Mouse (Mus musculus): ENCODE measurements around the gene Olfr729.

Gene Olfr729

DNA sequence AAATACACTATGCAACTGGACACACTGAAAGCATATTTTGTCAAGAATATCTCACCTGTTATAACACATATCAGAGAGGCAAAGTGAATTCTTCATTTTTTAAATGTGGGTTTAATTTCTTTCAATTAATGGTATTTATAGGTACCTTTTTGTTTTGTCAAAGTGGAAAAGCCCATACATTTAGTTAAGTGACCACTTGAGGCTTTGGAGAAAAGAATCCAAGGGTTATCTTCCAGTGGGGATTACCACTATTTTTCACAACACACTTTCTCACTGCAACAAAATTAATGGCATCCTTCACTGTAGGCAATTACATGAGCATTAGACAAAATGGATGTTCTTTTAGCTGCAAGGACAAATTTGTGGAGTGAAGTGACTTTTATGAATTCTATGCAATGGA is at the start of gene Olfr729:
TSS of gene Olfr729 (minus strand) at position 101 of the 400 bp plus-strand sequence.
- DNase-seq (ENCODE audit: low spot score in 2 of 2): no peak

DNA sequence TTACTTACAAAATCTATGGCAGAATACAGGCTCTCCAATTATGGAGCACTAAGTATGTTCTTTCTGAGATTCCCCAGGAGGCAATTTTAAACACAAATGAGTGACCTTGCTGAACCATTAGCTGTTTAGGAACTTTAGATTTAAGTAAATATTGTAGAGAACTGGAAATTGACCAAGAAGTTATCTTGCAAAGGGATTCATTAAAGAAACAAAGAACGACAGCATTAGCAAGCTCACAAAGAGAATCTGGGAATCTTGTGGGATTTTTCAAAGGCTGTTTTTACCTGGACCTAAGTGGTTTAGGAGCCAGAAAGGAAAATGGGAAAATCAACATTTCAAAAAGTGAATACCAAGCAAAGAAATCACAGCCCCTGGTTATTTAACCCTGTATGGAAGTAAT is 35.4 kb upstream of the Olfr729 start, which contains the start of gene Olfr730:
TSS of gene Olfr730 (minus strand) at position 101 of the 400 bp plus-strand sequence.
- no peak for DNase-seq (ENCODE audit: low spot score in 2 of 2)

DNA sequence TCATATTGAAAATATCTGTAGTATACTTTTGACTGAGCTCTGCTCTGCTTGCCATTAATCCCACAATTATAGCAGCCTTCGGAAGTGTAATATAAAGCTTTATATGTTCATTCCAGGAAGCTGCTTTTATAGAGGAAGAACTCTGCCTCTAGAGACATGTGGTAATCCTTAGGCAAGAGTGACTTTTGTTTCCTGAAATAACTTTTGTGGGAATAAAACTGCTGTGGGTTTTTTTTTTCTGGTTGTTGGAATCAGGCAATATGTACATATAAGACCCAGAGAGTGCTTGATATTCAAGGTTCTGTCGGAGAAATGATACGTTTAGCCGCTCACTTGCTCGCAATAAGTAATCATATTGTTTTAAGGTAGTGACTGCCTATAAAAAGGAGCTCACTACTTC is 10.1 kb downstream of the Olfr729 start, which contains the start of gene Olfr728:
TSS of gene Olfr728 (minus strand) at position 101 of the 400 bp plus-strand sequence.
- DNase-seq (ENCODE audit: low spot score in 2 of 2): no peak

DNA sequence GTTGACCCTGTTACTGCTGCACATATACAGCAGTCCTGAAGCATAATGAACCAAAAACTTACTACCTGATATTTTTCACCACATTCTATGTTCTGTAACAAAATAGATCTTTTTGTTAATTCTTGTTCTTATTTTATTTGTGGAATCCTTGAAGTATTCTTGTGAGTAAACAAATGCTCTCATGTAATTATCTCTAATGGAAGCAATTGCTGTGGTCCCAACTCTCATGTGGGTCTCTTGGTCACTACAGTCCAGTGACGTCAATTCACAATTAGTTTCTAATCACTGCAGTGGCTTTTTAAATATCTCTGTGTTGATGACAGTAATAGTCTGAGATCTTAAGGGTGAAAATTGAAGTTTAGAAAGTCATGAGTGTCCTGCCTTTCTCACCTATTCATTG is 29.8 kb downstream of the Olfr729 start, which contains the start of gene Olfr727:
TSS of gene Olfr727 (plus strand) at position 301 of the 400 bp plus-strand sequence.
- no peak for DNase-seq (ENCODE audit: low spot score in 2 of 2)

Measured in spleen, postnatal 10 days (tissue).